Mouse (Mus musculus): ENCODE measurements around the gene Slc1a5.

The Slc1a5 gene

DNA sequence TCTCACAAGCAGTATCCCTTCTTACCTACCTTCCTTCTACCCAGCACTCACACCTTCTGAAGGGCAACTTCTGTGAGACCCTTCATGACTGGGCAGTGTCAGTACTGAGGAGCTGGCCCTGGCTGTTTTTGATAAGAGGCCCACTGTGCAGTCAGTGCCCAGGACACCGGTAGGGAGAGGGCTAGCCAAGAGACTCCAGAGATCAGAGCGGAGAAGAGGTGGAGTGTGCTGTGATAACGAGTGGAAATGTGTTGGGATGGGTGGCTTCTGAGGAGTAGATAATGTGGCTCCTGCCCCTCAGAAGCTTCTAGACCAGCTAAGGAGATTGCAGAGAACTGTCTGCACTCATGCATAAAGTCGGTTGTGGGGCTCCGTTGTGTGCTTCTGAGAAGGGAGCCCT lies 38.7 kb downstream of the Slc1a5 start:
- no peak for DNase-seq (ENCODE audit: low spot score in 2 of 2)

DNA sequence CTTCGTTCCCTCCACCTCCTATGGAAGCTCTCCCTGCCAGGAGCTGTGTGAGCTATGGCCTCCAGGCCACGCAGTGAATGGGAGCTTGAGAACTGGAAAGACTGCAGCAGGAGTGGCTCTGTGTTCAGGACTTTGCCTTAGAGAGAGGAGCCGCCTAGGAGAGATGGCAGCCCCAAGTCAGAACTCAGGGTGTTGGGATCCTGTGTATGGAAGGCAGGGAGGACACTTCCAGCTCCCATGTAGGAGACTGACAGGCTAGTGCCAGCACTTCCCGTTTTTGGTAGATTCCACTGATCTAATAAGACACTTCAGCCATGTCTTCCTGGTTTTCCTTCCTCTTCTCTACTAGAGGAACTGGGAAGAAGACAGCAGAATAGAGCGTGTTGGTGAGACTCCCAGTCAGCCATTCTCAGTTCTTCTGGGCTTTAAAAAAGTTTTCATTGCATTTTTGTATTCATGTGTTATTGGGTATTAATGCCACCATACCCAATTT lies 39.2 kb downstream of the Slc1a5 start:
- no peak for DNase-seq (ENCODE audit: low spot score in 2 of 2)

DNA sequence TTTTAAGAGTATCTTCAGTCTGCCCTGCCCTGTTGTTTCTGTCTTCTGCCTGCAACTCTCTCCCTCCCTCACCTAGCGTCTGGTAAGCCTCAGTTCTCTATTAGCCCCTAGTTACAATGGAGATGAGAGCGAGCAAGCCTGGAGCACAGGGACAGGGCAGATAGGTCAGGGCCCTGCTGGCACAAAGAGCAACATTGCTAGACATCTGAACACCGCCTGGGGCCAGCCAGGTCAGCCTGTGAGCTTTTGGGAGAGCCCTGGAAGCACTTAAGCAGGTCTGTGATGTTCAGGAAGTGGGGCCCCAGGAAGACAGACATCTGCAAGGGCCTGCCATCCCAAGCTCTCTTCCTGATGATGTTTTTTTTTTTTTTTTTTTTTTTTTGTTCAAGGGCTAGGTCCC lies 40.0 kb downstream of the Slc1a5 start:
- DNase-seq (ENCODE audit: low spot score in 2 of 2): no peak

DNA sequence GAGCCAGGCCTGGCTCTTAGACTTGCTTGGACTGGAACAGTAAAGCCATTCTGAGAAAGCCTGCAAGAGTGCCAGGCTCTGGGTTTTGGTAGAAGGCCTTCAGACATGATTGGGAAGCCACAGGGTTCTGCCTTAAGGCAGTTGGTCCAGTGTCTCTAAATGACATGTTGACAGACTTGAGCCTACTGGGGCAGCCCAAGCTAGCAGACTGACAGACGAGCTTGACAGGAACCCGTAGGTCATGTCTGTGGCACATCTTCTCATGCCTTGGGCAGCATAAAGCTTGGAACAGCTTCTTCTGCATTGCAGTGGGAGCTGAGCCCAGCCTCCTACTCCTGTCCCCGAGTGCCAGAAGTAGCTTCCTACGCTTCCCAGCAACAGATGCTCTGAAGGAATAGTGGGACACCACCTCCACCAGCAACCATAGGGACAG lies 40.5 kb downstream of the Slc1a5 start:
- DNase-seq (ENCODE audit: low spot score in 2 of 2): no peak

DNA sequence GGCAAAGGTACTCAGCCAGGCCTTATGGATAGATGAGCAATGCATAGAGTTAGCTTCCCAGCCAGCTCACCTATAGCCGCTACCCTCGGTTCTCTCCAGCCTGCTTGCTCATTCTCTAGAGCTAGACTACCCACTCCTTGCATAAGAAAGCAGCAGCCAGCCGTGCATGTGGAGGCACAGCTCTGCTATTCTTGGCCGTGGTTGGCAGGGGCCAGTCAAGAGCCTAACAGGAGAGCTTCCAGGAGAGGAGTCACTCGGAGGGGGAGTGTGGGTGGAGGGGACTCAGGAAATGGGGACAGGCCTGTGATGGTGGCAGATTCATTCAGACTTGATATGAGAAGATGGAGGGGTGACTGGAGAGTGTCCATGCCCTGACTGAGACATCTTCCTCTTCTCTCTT lies 42.6 kb downstream of the Slc1a5 start:
- no peak for DNase-seq (ENCODE audit: low spot score in 2 of 2)

DNA sequence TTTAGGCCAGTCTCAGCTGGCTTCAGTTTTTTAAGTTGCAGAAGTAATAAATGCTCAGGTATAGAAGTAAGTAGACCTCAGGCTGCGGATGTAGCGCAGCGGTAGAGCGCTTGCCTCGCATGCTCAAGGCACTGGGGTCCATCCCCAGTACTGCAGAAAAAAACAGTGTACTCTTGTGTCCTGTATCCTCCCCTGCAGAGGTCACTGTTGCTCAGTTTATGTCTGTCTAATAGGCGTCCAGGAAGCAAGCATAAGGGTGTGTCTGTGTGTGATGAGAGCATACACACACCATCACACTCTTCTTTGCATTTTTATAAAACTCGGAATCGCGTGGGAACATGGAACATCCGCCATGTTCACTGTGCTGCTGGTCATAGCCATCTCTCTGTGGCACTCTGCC lies 44.6 kb downstream of the Slc1a5 start:
- DNase-seq (ENCODE audit: low spot score in 2 of 2): peak; percentile 76 to 80

DNA sequence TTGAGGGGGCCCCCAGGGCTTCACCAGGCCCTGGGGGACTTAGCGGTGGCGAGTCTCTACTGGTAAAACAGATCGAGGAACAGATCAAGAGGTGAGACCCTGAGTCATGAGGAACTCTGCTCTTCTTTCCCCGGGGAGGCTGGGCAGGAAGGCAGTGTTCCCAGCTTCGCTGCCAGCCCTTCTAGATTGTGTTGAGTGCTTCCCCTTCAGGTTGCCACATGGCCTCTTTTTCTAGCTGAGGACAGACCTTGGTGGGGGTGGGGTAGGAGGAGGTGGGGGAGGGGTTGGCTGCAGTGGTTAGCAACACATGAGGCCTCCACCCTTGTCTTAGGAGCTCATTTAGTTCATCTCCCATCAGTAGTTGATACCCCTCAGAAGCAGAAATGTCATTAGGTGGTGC lies 45.4 kb downstream of the Slc1a5 start:
- no peak for DNase-seq (ENCODE audit: low spot score in 2 of 2)

DNA sequence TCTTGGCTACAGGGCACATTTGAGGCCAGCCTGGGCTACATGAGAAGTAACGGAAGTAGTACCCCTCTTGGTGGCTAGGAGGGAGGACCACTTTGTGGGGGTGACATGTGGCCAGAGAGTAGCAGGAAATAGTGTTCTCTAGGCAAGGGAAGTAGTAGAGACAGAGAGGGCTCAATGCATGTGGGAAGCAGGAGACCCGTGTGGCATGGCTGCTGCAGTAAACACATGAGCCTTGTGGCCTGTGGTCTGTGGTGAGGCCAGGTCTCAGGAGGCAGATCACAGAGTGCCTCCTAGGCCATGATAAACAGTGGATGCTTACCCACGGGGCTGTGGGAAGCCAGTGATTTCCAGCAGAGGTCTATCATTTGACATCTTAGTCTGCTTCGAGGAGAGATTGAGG lies 46.1 kb downstream of the Slc1a5 start:
- peak in 1 of 2 experiments; percentile 40 for DNase-seq (ENCODE audit: low spot score in 2 of 2)

DNA sequence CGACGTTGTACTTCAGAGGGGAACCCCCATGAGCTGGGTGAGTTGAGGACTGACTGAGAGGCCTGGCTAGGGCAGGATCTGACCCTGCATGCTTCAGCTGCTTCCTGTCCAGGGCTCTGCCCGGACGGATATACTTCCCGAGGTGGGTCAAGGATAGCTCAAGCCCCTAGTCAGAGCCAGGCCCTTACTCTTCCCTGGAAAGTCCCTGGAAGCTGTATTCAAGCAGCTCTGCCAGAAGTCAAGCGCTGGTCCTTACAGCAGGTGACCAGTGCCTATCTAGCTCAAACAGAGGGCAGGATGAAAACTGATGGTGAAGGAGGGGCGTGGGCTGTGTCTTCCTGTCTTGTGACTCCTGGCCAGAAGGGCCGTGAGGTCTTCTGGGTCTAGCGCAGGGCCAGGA lies 49.3 kb downstream of the Slc1a5 start:
- DNase-seq (ENCODE audit: low spot score in 2 of 2): no peak

DNA sequence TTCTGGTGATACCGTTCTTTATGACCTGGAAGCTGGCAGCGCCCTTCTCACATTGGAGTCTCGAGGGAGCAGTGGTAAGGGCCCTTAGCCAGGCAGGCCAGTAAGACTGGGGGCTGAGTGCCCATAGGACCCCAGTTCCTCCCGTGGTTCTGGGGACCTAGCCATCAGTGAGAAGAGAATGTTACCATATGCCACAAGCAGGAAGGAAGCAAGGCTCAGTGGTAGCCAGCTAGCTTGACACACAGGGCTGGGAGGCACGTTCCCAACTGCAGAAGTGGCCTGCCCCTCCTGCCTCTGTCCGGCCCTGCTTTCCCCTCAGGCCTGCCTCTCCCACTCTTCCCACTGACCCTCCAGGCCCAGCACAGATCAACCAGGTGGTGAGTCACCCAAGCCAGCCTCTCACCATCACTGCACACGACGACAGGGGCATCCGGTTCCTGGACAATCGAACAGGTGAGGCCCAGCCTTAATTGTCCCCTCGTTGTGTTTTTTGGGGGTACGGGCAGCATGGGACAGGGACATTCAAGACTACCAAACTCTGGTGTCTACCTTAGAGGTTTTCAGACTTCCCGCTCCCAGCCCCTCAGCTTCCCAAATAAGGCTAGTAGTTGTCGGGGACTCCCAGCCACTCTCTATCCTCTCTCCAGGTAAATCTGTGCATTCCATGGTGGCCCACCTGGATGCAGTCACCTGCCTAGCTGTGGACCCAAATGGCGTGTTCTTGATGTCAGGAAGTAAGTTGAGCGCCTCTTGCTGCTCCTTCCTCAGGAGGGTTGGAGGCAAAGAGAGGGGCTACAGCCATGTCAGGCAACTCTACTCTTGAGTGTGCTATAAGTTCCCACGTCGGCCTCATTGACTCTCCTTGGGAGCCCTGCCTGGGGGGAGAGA lies 57.0 kb downstream of the Slc1a5 start:
- peak; percentile 74 to 75 for DNase-seq (ENCODE audit: low spot score in 2 of 2)

DNA sequence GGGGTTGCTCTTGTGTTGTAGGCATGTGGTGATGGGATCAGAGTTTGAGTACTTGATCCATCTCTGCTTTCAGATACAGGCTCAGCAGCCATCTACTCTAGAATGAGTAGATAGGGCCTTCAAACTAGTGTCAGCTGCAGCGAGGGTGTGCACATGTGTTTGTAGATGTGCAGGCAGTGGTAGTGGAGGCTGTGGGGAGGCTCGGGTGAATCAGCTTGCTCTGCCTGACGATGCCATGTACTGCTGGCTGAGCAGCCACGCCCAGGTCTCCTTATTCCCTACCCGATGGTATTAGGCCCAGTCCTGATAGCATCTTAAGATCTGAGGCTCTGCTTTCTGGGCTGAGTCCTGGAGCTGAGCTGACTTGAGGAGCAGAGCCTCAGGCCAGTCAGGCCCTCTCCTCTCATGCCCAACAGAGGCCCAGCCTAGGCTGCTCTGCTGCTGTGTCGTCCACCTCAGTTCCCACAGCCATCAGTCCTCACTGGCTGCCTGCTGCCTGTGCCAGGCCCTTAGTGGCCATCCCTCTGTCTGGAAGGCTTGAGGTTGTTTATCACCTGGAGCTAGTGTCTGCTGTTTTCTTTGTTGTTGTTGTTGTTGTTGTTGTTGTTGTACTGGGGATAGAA lies 57.8 kb downstream of the Slc1a5 start:
- no peak for DNase-seq (ENCODE audit: low spot score in 2 of 2)

DNA sequence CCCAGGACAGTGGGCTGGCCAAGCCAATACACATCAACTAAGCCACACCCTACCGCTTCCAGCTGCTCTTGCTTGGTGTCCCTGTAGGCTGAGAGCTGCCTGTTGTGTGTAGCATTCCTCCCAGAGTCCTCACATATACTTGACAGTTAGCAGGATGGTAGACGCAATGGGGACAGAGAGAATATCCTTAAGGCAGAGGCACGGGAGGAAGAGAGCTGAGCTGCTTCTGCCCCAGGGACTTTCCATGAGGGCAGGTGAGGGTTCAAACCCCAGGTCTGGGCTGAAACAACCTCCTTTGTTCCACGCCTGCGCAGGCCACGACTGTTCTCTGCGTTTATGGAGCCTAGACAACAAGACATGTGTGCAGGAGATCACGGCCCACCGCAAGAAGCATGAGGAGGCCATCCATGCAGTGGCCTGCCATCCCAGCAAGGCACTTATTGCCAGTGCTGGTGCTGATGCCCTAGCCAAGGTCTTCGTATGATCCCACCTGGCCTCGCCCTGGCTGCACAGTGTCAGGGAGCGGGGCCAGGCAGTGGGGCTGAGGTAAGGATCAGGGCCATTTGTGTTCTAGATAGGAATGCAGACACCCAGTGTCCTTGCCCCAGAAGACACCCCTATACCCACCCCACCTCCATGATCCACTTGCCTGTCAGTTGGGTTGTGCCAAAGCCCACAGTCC lies 58.4 kb downstream of the Slc1a5 start:
- DNase-seq (ENCODE audit: low spot score in 2 of 2): no peak

DNA sequence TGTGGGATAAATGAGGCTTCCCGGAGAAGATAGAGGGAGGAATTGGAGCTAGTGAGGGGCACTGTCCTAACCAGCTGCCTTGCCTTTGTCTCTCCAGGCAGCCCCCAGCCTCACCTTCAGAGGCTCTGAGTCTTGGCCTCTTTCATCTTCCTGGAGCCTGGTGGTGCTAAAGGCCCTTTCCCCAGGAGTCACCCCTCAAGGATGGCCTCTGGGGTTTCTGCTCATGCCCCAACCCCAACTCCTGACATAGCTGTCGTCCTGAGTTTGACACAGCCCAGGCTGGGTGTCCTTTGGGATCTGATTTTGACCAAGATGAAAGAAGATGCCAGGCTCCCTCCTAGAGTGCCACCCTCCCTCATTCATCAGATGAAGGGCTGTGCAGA lies 59.0 kb downstream of the Slc1a5 start:
- no peak for DNase-seq (ENCODE audit: low spot score in 2 of 2)

DNA sequence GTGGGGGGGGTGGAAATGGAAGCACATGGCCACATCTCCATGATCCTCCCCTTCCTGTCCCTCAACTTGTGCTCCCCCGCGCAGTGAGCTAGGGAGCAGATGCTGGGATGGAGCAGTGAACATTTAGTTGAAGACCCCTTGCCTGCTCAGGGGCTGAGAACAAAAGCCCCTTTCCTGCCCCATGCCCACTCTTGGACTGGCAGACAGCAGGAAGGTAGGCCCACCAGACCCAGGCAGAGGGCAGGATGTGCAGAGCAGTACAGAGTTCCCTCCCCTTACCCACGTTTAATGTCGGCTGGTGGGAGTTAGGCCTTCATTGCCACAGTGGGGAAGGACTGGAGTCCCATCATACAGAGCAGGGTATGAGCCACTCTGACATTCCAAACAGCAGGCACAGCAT lies 59.9 kb downstream of the Slc1a5 start:
- DNase-seq (ENCODE audit: low spot score in 2 of 2): no peak

DNA sequence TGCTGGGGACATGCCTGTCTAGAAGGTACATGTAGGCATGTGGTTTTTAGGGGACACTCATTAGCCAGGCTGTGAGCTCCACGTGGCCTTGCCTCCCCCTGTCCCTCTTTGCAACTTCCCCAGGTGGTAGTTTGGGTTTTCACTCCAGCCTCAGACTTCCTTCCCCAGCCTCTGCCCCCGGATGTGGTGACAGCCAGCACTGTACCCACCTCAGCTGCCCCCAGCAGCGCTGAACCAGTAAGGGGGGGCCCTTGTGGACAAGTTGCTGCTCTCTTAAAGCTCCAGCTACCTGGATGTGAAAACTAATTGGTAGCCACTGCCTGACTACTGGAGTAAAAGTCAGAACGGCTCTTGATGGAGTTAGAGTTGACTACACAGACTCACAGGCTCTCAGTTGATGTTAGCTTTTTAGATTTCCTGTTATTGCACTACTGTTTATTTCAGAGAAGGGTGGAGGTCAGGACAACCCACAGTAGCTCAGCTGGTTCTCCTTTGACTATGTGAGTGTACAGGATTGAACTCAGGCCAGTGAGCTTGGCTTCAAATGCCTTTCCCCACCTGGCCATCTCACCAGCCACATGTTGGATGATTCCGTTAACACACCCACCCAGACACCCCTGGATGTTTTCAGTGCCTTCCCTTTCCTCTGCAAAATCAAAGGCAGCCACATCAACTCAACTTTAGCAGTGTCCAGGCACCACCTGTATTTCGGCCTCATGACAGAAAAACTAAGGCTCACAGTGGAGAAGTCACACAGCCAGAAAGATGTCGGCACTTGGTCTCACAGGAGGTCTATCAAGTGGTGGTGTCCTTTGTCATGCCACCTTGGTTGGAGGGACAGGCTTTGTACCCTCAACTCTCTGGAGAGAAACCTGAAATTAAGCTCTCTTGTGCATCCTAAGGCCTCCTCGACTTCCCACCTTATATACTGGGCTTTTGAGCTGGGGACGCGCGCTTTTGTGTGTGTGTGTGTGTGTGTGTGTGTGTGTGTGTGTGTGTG lies 60.7 kb downstream of the Slc1a5 start:
- DNase-seq (ENCODE audit: low spot score in 2 of 2): peak; percentile 90 to 91

DNA sequence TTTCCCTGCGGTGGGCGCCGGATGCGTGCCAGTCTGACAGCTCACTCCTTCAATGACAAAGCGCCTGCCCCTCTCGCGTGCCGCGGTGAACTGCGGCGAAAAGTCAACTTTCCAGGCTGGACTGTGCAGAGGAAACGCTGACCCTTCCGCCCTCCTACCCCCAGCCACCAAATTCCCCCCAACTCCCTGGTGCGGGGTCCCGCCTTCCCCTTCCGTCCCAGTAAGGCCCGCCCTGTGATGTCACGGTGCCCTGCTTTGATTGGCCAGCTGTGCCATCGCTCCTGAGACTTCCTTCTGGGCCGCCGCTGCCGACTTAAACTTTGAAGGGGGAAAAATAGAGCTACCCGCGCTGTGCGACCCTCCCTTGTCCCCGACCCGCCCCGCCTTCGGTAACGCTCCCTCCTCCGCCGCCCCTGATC lies 61.5 kb downstream of the Slc1a5 start, which contains the start of gene Prkd2:
Gene Prkd2, plus strand, starts transcription at position 258 of the 419 bp plus-strand sequence.
- DNase-seq (ENCODE audit: low spot score in 2 of 2): peak; percentile 92 to 93

DNA sequence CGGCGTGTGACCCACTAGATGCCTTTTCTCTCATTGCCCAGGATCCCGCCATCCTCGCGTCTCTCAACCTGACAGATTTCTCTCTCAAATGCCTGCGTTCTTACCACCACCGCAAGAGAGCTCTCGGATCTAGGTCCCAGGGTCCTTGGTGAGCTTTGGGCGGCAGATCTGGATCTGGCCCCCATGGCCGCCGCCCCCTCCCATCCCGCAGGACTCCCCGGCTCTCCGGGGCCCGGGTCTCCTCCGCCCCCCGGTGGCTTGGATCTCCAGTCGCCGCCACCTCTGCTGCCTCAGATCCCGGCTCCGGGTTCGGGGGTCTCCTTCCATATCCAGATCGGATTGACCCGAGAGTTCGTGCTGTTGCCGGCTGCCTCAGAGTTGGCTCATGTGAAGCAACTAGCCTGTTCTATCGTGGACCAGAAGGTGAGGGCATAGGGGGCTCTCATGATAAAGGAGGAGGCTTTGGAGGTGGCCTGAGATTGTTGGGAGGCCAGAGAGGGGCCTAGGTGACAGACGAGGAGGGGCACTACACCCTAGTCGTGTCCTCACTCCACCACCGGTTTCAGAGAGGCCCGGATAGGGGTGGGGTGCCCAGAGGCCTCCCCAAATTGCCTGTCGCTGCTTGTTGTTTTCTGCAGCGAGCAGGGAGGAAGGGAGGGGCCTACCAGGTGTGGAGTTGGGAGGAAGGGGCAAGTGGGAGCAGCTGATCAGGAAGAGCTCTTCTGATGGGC lies 62.5 kb downstream of the Slc1a5 start:
- DNase-seq (ENCODE audit: low spot score in 2 of 2): peak; percentile 82 to 84

DNA sequence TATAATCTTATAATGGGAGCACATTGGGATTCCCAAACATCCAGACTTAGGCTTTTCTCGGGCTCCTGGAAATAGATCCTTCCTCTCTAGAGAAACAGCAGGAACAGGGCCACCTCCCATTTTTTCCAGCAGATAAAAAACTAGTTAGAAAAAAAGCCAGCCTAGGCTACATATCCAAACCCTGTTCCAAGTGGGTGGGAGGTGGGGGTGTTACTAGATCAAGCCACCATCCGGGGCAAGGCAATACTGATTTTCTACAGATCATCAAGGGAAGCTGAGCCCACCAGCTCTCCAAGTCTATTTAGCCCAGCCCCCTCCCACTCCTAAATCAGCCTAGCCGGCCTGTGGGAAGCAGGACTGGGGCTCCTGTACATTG lies 63.5 kb downstream of the Slc1a5 start:
- no peak for DNase-seq (ENCODE audit: low spot score in 2 of 2)

DNA sequence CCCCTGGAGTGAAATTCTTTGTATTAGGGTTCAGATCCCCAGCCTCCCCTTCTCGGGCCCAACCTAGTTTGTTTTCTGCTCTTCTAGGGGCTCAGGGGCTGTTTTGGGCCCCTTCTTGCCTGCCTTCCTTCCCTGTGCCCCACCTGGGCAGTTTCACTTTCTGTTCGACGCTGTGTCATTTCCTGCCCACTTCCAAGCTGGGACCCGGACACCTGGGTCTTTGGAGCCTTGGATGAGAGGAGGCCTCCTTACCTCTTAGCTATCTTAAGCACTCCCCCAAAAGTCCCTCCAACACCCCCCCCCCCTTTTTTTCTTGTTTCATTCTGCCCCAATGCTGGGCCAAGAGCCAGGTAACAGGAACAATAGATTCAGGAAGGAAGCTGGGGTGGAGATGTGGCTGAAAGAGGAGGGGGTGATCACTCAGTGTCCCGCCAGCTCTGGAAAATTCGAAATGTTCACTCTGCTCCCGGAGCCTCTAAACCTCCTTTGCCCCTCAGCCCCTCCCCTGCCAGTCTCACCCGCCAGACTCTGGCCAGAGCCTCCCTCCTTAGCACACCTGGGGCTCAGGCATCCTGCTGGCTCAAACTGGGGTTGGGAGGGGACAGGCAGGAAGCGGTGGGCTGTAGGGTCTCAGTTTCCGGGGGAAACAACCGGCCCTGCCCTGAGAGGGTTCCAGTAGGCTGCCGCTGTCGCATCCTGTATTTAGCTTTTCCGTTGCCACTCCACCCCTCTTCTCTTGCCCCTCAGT lies 64.1 kb downstream of the Slc1a5 start:
- DNase-seq (ENCODE audit: low spot score in 2 of 2): peak; percentile 81 to 83

DNA sequence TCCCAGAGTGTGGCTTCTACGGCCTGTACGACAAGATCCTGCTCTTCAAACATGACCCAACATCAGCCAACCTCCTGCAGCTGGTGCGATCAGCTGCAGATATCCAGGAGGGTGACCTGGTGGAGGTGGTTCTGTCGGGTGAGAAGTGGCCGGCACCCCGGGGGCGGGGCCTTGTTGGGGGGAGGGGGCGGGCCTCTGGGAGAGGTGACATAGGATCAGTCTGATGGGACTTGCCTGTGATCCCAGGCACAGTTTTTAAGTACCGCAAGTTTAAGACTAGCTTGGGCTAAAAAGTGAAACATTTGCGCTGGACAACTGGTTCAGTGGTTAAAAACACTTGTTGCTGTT lies 64.7 kb downstream of the Slc1a5 start:
- DNase-seq (ENCODE audit: low spot score in 2 of 2): no peak

Measured in spleen, postnatal 36 days (tissue).